Mouse (Mus musculus) kidney, adult 2 months (tissue): ENCODE measurements at regions not wholly inside any gene's neighbourhood (a gene's known extent, or its start where the extent isn't known, plus 50 kb on each side); places are given as distances from the start of the nearest gene placed in this dataset.

ENCODE experiments used
- CTCF ChIP-seq: fragments of 200-500 bp; conservative IDR thresholded peaks from 2 replicates; pipeline ENCODE4 v1.5.1; 2011; ENCODE audit warnings: low read depth, mild to moderate bottlenecking, control low read depth, low read length, moderate library complexity, mixed read lengths; ENCODE audit not compliant: insufficient read depth, insufficient read length
- POLR2A ChIP-seq: fragments of 200-500 bp; IDR thresholded peaks from one replicate; pipeline ENCODE4 v1.6.1; 2011; ENCODE audit warnings: low read depth, low read length, control low read depth

DNA sequence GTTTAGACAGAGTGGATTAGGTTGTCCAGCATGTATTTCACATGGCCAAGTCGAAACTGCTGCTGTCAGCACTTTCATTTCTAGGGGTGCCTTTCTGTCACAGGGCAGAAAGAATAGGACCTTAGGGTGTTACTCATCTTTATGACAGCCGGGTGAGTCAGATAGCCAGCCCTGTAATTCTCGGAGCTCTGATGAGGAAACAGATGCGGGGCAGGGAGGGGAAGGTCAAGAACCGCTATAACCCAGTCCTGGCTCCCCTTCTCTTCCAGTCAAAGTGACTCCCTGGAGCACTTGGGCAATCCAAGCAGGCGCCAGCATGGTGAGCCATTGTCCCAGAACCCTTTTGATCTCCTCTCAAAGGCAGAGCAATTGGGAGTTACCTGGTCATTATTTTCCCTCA lies 69.4 kb upstream of the Jarid2 start:
- TF ChIP-seq CTCF (no peak), POLR2A (no peak)
